Mouse (Mus musculus): ENCODE measurements at regions not wholly inside any gene's neighbourhood (a gene's known extent, or its start where the extent isn't known, plus 50 kb on each side); places are given as distances from the start of the nearest gene placed in this dataset.

DNA sequence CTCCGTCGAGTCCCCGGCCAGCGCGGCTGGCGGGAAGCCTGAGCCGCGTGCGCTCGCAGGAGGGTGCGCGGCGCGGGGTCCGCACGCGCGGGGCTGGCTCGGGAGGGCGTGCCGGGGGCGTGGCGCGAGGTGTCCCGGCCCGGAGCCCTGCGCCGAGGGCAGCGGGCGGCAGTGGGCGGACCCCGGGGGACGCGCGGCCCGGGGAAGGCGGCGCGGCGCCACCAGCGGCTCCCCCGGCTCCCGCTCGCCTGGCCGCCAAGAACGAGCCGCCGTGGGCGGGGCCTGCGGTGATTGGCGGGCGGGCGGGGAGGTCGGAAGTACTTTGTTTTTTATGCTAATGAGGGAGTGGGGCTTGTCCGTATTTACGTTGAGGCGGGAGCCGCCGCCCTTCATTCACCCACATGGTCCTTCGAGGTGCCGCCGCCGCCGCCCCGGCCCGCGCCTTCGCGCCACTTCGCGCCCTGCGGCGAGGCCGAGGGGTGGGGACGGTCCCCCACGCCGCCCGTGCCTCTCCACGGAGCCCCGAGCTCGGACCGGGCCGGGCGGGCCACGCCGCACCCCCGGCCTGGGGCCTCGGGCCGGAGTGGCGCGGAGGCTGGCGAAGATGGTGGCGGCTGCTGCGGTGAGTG, 51.3 kb upstream of the Gpc5 start:
- Histone ChIP-seq H3K9me3 (replicated peaks; ENCODE audit: control insufficient read depth, insufficient read depth, low read length, poor library complexity, severe bottlenecking) (no peaks in the 10 kb centered on the region), H3K4me1 (ENCODE audit: control insufficient read depth, insufficient read depth, low read length) (no peaks in the 10 kb centered on the region), H3K36me3 (ENCODE audit: control insufficient read depth, insufficient read depth, low read length, poor library complexity, severe bottlenecking) (peaks cover 31% of the 10 kb centered on the region), H3K27ac (ENCODE audit: insufficient read depth, low read length) (no peak overlapping the region), H3K9ac (ENCODE audit: low read depth, poor library complexity, severe bottlenecking) (peak overlapping the region; percentile 100), H3K4me3 (ENCODE audit: low read depth, low read length) (peak overlapping the region; percentile 68), H3K27me3 (ENCODE audit: control insufficient read depth, insufficient read depth, low read length, poor library complexity, severe bottlenecking) (peaks cover 1% of the 10 kb centered on the region)
- TF ChIP-seq POLR2A (IDR thresholded peaks at IDR 0.05; ENCODE audit: insufficient read depth, low read length) (no peak), CTCF (IDR thresholded peaks at IDR 0.05; ENCODE audit: low read depth, low read length) (no peak), EP300 (IDR thresholded peaks at IDR 0.05; ENCODE audit: insufficient read depth, low read depth, low read length) (no peak)

DNA sequence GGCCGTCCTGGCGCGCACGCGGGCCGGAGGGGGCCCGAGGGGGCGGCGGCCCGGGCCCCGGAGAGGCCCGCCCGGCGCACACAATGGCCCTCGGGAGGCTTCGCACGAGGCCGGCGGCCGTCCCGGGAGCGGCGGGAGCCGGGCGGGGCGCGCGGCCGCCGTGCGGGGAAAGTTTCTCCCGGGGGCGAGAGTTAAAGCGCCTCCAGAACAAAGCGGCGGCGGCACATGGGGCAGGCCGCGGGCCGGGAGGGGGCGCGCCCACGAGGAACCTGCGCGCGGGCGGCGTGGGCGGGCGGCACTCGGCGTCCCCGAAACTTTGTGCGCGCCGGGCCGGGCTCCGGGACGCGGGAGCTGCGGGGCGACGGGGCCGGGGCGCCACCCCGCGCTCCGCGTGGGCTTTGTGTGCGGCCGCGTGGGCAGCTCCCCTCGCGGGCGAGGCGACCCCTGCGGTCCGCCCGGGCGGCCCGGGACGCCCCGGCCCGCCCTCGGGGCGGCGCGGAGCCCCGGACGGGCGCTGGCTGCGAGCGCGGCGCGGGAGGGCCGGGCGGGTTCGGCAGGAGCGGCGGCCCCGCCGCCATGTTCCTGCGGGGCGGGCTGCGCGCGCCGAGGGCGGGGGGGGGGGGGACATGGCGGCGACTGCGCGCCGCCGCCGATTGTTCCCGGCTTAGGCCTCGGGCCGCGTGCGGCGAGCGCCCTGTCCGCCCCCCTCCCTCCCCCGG, 50.5 kb upstream of the Gpc5 start:
- Histone ChIP-seq H3K27ac (ENCODE audit: insufficient read depth, low read length) (peak overlapping the region; percentile 44; the same call in 1 of the 2 replicates), H3K36me3 (ENCODE audit: control insufficient read depth, insufficient read depth, low read length, poor library complexity, severe bottlenecking) (peaks cover 39% of the 10 kb centered on the region), H3K4me3 (ENCODE audit: low read depth, low read length) (peak overlapping the region; percentile 57), H3K9ac (ENCODE audit: low read depth, poor library complexity, severe bottlenecking) (peak overlapping the region; percentile 100), H3K9me3 (replicated peaks; ENCODE audit: control insufficient read depth, insufficient read depth, low read length, poor library complexity, severe bottlenecking) (no peaks in the 10 kb centered on the region), H3K4me1 (ENCODE audit: control insufficient read depth, insufficient read depth, low read length) (no peaks in the 10 kb centered on the region), H3K27me3 (ENCODE audit: control insufficient read depth, insufficient read depth, low read length, poor library complexity, severe bottlenecking) (peaks cover 1% of the 10 kb centered on the region)
- TF ChIP-seq CTCF (IDR thresholded peaks at IDR 0.05; ENCODE audit: low read depth, low read length) (no peak), POLR2A (IDR thresholded peaks at IDR 0.05; ENCODE audit: insufficient read depth, low read length) (no peak), EP300 (IDR thresholded peaks at IDR 0.05; ENCODE audit: insufficient read depth, low read depth, low read length) (no peak)

DNA sequence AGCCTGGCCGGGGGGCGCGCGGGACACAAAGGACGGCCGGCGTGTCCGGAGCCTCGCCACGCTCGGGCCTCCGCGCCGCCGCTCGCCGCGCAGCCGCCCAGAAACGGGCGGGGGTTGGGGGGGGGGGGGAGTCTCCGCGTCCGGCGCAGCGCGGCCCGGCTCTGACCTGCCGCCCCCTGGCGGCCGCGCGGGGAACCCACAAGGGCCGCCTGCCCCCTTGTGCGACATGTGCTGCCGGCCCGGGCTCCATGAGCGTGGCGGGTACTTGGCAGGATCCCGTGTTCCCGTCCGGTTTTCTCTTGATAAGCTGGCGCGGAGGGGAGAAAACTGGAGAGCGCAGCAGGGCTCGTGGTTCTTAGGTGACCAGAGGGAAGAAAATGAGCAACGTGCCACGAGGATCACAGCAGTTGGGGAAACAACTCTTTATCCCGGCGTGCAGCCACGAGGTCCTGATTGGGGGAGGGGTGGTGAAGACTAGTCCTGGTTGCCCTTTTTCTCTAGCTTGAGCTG, 49.9 kb upstream of the Gpc5 start:
- Histone ChIP-seq H3K36me3 (ENCODE audit: control insufficient read depth, insufficient read depth, low read length, poor library complexity, severe bottlenecking) (peaks cover 45% of the 10 kb centered on the region), H3K27ac (ENCODE audit: insufficient read depth, low read length) (peak overlapping the region; percentile 68), H3K4me3 (ENCODE audit: low read depth, low read length) (peak overlapping the region; percentile 84), H3K9ac (ENCODE audit: low read depth, poor library complexity, severe bottlenecking) (peak overlapping the region; percentile 100), H3K9me3 (replicated peaks; ENCODE audit: control insufficient read depth, insufficient read depth, low read length, poor library complexity, severe bottlenecking) (no peaks in the 10 kb centered on the region), H3K4me1 (ENCODE audit: control insufficient read depth, insufficient read depth, low read length) (no peaks in the 10 kb centered on the region), H3K27me3 (ENCODE audit: control insufficient read depth, insufficient read depth, low read length, poor library complexity, severe bottlenecking) (peaks cover 1% of the 10 kb centered on the region; the same call in 1 of the 2 replicates)
- TF ChIP-seq CTCF (IDR thresholded peaks at IDR 0.05; ENCODE audit: low read depth, low read length) (peak; percentile 37), EP300 (IDR thresholded peaks at IDR 0.05; ENCODE audit: insufficient read depth, low read depth, low read length) (no peak), POLR2A (IDR thresholded peaks at IDR 0.05; ENCODE audit: insufficient read depth, low read length) (no peak)
